Mouse (Mus musculus) spleen, postnatal 36 days (tissue): Measurements from ENCODE around the gene Tal1.

Source experiments
- DNase-seq, 2 experiments: peaks; one replicate each; pipeline ENCODE4 v3.0.0; 2022; ENCODE audit warnings: low spot score in 2 of 2, mixed read lengths in 1 of 2

Gene Tal1

GRCm38 (mm10) chr4:115111167-115111566 lies 54.9 kb downstream of the Tal1 start:
- no peak for DNase-seq

GRCm38 (mm10) chr4:115113266-115113665 lies 57.0 kb downstream of the Tal1 start:
- DNase-seq = no peak

- no peak for DNase-seq
Measured at GRCm38 (mm10) chr4:115119642-115120041, 63.4 kb downstream of the Tal1 start.

GRCm38 (mm10) chr4:115121162-115121561 lies 64.9 kb downstream of the Tal1 start:
- no peak for DNase-seq
